Mouse (Mus musculus) bone marrow, adult 2 months (tissue): Measurements from ENCODE around the gene Nfkbia.

Experiments used
- CTCF ChIP-seq: fragments of 200-500 bp; IDR thresholded peaks from 2 replicates; pipeline ENCODE4 v1.5.1; 2011; ENCODE audit warnings: low read length, control low read depth; ENCODE audit not compliant: control insufficient read depth, insufficient read depth
- POLR2A ChIP-seq: fragments of 200-500 bp; IDR thresholded peaks from 2 replicates; pipeline ENCODE4 v1.6.1; 2011; ENCODE audit warnings: low read depth, mild to moderate bottlenecking, control low read depth, low read length, borderline replicate concordance; ENCODE audit not compliant: control insufficient read depth

GRCm38 (mm10) chr12:55473250-55474208 lies 18.9 kb downstream of the Nfkbia start:
- no peak for TF ChIP-seq CTCF
- TF ChIP-seq POLR2A, result no peak; the same call in 1 of the 2 replicates
